Mouse (Mus musculus) gastrocnemius, adult 8-10 months (tissue): ENCODE results near the gene Tspan31. TPM values are rescaled to one million over a fixed set of nuclear protein-coding genes. Genes with fewer than 3 reads are reported as not detected.

Experiments
- DNase-seq, 2 experiments: peaks; one replicate each; pipeline ENCODE4 v3.0.0; 2022; ENCODE audit warnings: low spot score in 2 of 2
- total RNA-seq, 4 experiments: library from RNA; stranded (reverse); gene quantifications; 2 replicates each; pipeline ENCODE4 v1.2.4; 2022

Tspan31 gene
- total RNA-seq, 4 experiments from 2014 or later: 21.0 to 24.9 (median 21.5) TPM

GRCm38 (mm10) chr10:127042468-127043115, 27.5 kb downstream of the Tspan31 start:
- no peak for DNase-seq

GRCm38 (mm10) chr10:127041774-127042338, 28.2 kb downstream of the Tspan31 start:
- peak; percentile 75 to 76 for DNase-seq

- DNase-seq: no peak
Measured at GRCm38 (mm10) chr10:127041274-127041766, 28.7 kb downstream of the Tspan31 start, which contains the start of the genes Mettl1 and Eef1akmt3. Gene Mettl1, plus strand, starts transcription at chr10:127041414. Gene Eef1akmt3, minus strand, starts transcription at chr10:127041513.

DNA sequence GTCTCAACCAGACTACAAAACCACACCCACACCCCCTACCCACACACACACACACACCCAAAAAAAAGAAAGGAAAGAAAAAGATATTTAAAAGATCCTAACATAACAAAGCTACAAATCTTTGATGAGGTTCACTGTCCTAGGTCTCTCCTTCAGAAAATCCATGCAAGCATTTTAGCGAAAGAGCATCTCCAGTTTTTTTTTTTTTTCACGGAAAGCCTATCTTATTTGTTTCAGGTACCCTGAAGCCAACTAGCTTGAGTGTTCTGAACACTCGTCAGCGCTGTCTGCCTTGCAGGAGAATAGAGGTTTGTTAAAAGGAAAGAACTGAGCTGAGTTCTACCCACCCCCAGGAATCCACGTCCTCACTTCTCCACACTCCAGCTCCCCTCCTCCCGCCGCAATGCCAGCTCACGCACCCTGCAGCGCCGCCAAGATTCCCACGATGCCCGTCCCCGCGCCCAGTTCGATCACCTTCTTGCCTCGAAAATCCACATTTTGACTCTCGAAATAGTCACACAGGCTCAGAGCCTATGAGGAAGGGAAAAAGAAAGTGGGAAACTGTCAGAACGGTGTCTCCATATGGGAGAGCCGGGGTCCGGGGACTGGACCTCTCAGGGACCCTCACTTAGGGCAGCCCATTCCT, 29.4 kb downstream of the Tspan31 start:
- no peak for DNase-seq

DNA sequence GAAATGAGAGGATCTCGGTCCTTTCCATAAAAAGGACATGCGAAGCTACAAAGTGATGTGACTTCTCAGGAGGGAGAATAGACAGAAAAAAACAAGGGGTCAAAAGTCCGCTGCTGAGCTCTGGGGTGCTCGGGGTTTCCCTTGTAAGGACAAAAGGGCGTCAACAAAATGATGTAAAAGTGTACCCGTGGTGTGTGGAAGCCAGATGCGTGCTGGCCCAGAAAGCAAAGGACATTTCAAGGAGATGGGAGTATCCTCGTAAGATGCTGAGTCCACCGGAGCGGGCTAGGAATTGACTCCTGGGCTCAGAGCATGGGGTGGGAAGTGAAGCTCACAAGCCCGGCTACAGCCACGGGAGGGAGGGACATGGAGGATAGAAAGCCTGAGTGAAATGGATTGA, 32.4 kb downstream of the Tspan31 start:
- DNase-seq: no peak

GRCm38 (mm10) chr10:127036273-127036672, 33.8 kb downstream of the Tspan31 start:
- no peak for DNase-seq

- no peak for DNase-seq
Measured at GRCm38 (mm10) chr10:127033301-127033741, 36.7 kb downstream of the Tspan31 start.

DNA sequence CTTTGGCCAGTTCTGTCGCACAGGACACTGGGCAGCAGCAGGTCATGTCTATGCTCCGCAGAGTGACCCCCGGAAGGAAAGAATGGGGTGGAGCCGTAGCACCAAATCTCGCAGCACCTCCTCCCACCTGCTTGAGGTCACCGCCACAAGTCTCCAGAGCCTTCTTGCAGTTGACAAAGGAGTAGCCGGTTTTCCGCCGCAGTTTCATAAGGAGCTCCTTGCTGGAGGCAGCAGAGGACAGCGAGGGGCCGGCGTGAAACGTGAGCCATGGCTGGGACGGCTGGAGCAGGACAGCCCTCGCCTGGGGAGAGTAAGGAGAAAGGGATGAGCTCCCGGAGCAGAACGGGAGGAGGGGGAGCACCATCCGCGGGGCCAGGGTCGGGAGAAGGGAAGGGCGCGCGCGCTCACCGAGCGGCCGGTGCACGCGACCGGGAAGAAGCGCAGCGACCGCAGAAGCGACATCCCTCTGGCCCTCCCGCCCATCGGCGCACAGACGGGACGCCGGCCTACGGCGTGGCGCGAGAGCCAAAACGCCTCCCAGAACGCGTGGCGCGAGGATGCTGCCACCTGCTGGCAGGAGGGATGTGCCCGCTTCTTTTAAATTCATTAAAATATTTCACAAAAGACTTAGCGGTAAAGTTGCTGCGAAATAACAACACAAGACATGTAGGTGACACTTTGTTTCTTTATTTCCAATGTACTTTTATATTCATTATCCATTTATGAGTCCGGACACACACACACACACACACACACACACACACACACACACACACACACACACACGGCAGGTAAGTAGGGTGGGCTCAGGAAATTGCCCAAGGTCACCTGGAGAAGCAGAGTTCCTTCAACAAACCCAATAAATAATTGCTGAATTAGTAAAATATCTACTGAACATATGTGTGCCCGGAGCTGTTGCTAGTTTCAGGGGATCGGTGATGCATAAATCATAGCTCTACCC, 39.4 kb downstream of the Tspan31 start, which contains the start of gene Tsfm:
Gene Tsfm (minus strand): TSS at position 505 of the 961 bp plus-strand sequence.
- peak; percentile 79 to 81 for DNase-seq

GRCm38 (mm10) chr10:127018422-127018821, 51.6 kb downstream of the Tspan31 start:
- no peak for DNase-seq

Other genes starting within 250 kb of the Tspan31 start
- gene Atp23, start 168.9 kb downstream of the Tspan31 start, total RNA-seq: 1 to 10 TPM; 1.4 to 2.5 (median 1.4) TPM
- gene Ctdsp2, start 91.5 kb downstream of the Tspan31 start, total RNA-seq: 100 to 1,000 TPM; 103 to 118 (median 106) TPM
- gene Avil, start 69.6 kb downstream of the Tspan31 start, total RNA-seq: 1 to 10 TPM; 2.3 to 5.7 (median 3.6) TPM
- gene Tsfm, start 39.4 kb downstream of the Tspan31 start, total RNA-seq: 10 to 100 TPM; 19.5 to 24.0 (median 21.7) TPM
- gene Mettl1, start 28.9 kb downstream of the Tspan31 start, total RNA-seq: 10 to 100 TPM in 1 of 4 experiments, 1 to 10 TPM in 3; 8.6 to 12.4 (median 9.6) TPM
- not detected for gene Eef1akmt3, start 28.8 kb downstream of the Tspan31 start, total RNA-seq
- gene Cyp27b1, start 22.0 kb downstream of the Tspan31 start, total RNA-seq: not detected
- gene March9, start 10.1 kb downstream of the Tspan31 start, total RNA-seq: 1 to 10 TPM in 1 of 4 experiments, under 1 TPM in 3; 0.17 to 1.3 (median 0.76) TPM
- 10 to 100 TPM; 41.3 to 46.4 (median 43.8) TPM for gene Cdk4, start 6.7 kb downstream of the Tspan31 start, total RNA-seq
- gene Agap2, start 5.0 kb upstream of the Tspan31 start, total RNA-seq: 1 to 10 TPM in 2 of 4 experiments, under 1 TPM in 2; 0.60 to 1.7 (median 1.0) TPM
- 10 to 100 TPM in 2 of 4 experiments, 1 to 10 TPM in 2; 7.4 to 13.9 (median 10.8) TPM for gene Os9, start 50.9 kb upstream of the Tspan31 start, total RNA-seq
- under 1 TPM; 0.29 to 0.70 (median 0.38) TPM for gene B4galnt1, start 95.0 kb upstream of the Tspan31 start, total RNA-seq
- 1 to 10 TPM; 1.8 to 4.1 (median 2.7) TPM for gene Slc26a10, start 110.4 kb upstream of the Tspan31 start, total RNA-seq
- gene Arhgef25, start 119.8 kb upstream of the Tspan31 start, total RNA-seq: 10 to 100 TPM in 1 of 4 experiments, 1 to 10 TPM in 3; 7.1 to 12.1 (median 9.0) TPM
- gene Dtx3, start 125.5 kb upstream of the Tspan31 start, total RNA-seq: 10 to 100 TPM; 22.1 to 27.1 (median 23.2) TPM
- gene Pip4k2c, start 141.3 kb upstream of the Tspan31 start, total RNA-seq: 1 to 10 TPM; 7.6 to 8.8 (median 8.4) TPM
- gene Kif5a, start 193.1 kb upstream of the Tspan31 start, total RNA-seq: under 1 TPM; 0.22 to 0.36 (median 0.29) TPM
- gene Dctn2, start 196.1 kb upstream of the Tspan31 start, total RNA-seq: 100 to 1,000 TPM in 2 of 4 experiments, 10 to 100 TPM in 2; 89.1 to 101 (median 99.3) TPM
- gene Mbd6, start 218.8 kb upstream of the Tspan31 start, total RNA-seq: 10 to 100 TPM; 16.0 to 20.8 (median 17.4) TPM
- 10 to 100 TPM; 59.2 to 76.6 (median 66.0) TPM for gene Mars, start 241.5 kb upstream of the Tspan31 start, total RNA-seq